Mouse (Mus musculus): ENCODE results near the gene Nlk. TPM values are rescaled to one million over a fixed set of nuclear protein-coding genes. Genes with fewer than 3 reads are reported as not detected.

Gene Nlk
- polyA plus RNA-seq, 2 experiments: 3.2 to 4.4 TPM

DNA sequence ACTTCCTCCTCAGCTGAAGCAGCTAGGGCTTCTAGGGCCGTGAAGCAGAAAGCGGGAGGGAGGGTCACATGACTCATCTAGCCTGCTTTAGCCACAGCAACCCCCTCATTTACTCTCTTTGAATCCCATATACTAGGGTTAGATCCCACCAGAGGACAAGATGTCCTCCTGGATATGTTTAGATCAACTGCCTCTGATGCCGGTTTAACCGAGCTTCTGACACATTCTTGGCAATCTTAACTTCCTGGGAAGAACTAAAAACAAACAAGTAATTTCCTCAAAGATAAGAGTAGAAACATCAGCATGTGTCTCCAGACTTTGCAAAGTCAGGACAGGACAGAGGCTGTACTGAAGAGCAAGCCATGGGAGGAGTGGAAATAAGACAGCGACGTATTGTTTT lies 130.4 kb downstream of the Nlk start:
- DNase-seq (ENCODE audit: low read depth in 3 of 3, low spot score in 3 of 3): no peak
- Histone ChIP-seq H3K27ac (no peak overlapping the region), H3K27me3 (ENCODE audit: control insufficient read depth, insufficient read depth, low read length) (no peaks in the 10 kb centered on the region), H3K4me1 (replicated peaks; ENCODE audit: control insufficient read depth in 2 of 2, insufficient read depth in 2 of 2, low read length in 1 of 2) (peaks cover 0 to 7% of the 10 kb centered on the region in 2 experiments; a peak in 2 of 4 replicates), H3K9ac (replicated peaks) (no peak overlapping the region), H3K36me3 (replicated peaks; ENCODE audit: control insufficient read depth, insufficient read depth, low read depth) (no peaks in the 10 kb centered on the region), H3K9me3 (ENCODE audit: control insufficient read depth, low read length) (no peaks in the 10 kb centered on the region), H3K4me2 (ENCODE audit: low read depth) (no peak overlapping the region), H3K4me3 (ENCODE audit: insufficient read depth in 1 of 2, low read depth in 2 of 2, low read length in 2 of 2) (no peak overlapping the region)
- TF ChIP-seq EP300 (IDR thresholded peaks at IDR 0.05; ENCODE audit: low read depth) (no peak), CTCF (IDR thresholded peaks at IDR 0.05; ENCODE audit: low read depth) (no peak)
- ATAC-seq (ENCODE audit: insufficient read depth): 0 out of 2 replicates have a peak, but pooled peaks have one; percentile 31
- 28% methylated on average over 6 of the region's 6 CpGs for WGBS (ENCODE audit: insufficient replicate concordance)

DNA sequence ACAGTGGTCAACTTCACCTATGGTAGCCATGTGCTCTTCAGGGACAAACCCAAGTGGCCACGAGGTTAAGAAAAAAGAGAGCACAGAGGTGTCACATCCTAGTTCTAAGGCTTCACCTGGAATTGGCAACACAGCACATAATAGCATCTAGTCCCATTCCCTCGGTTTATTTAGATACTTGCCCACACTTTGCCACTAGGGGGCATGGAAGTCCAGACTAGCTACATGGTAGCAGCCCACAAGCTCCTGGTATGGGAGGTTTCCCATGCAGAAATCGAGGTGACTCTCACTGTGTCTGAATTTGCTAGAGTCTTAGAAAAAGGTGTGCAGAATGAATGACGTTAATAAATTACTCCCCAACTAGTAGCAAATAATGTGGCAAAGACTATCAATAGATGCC lies 136.7 kb downstream of the Nlk start:
- no peak overlapping the region for H3K9ac ChIP-seq (replicated peaks)
- H3K4me2 ChIP-seq (ENCODE audit: low read depth): no peak overlapping the region
- no peak for DNase-seq (ENCODE audit: low read depth in 3 of 3, low spot score in 3 of 3)
- H3K27me3 ChIP-seq (ENCODE audit: control insufficient read depth, insufficient read depth, low read length): no peaks in the 10 kb centered on the region
- ATAC-seq (ENCODE audit: insufficient read depth): no peak
- H3K4me1 ChIP-seq (replicated peaks; ENCODE audit: control insufficient read depth in 2 of 2, insufficient read depth in 2 of 2, low read length in 1 of 2): peaks cover 0 to 12% of the 10 kb centered on the region in 2 experiments; a peak in 2 of 4 replicates
- H3K4me3 ChIP-seq (ENCODE audit: insufficient read depth in 1 of 2, low read depth in 2 of 2, low read length in 2 of 2): no peak overlapping the region
- H3K27ac ChIP-seq: no peak overlapping the region
- WGBS (ENCODE audit: insufficient replicate concordance): 5% methylated on average over 4 of the region's 4 CpGs
- TF ChIP-seq EP300 (IDR thresholded peaks at IDR 0.05; ENCODE audit: low read depth): no peak
- TF ChIP-seq CTCF (IDR thresholded peaks at IDR 0.05; ENCODE audit: low read depth): peak; percentile 84
- no peaks in the 10 kb centered on the region for H3K36me3 ChIP-seq (replicated peaks; ENCODE audit: control insufficient read depth, insufficient read depth, low read depth)
- no peaks in the 10 kb centered on the region for H3K9me3 ChIP-seq (ENCODE audit: control insufficient read depth, low read length)

DNA sequence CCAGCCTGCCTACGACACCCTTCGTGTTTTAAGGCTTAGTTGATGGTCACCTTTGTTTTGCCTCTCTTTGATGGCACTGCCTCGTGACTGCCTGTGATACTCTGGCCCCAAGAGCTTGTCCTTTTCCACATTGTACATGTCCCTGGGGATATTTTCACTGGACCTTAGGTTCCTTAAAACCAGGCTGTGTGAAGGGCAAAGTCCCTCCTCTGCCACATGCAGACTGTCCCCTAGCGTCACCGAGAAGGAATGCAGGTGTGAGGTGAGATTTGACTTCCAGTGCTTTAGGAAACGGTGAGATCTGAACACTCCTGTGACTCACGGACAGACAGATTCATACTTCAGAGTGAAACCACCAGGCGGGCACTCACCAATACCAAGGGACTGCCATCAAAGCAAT lies 139.9 kb downstream of the Nlk start:
- Histone ChIP-seq H3K4me1 (replicated peaks; ENCODE audit: control insufficient read depth in 2 of 2, insufficient read depth in 2 of 2, low read length in 1 of 2) (peaks cover 0 to 16% of the 10 kb centered on the region in 2 experiments), H3K27me3 (ENCODE audit: control insufficient read depth, insufficient read depth, low read length) (no peaks in the 10 kb centered on the region), H3K9ac (replicated peaks) (no peak overlapping the region), H3K27ac (no peak overlapping the region), H3K4me3 (ENCODE audit: insufficient read depth in 1 of 2, low read depth in 2 of 2, low read length in 2 of 2) (no peak overlapping the region), H3K4me2 (ENCODE audit: low read depth) (no peak overlapping the region), H3K36me3 (replicated peaks; ENCODE audit: control insufficient read depth, insufficient read depth, low read depth) (no peaks in the 10 kb centered on the region), H3K9me3 (ENCODE audit: control insufficient read depth, low read length) (no peaks in the 10 kb centered on the region)
- WGBS (ENCODE audit: insufficient replicate concordance): 53% methylated on average over 8 of the region's 8 CpGs
- TF ChIP-seq EP300 (IDR thresholded peaks at IDR 0.05; ENCODE audit: low read depth): no peak
- peak; percentile 59 for TF ChIP-seq CTCF (IDR thresholded peaks at IDR 0.05; ENCODE audit: low read depth)
- ATAC-seq (ENCODE audit: insufficient read depth) (no peak), DNase-seq (ENCODE audit: low read depth in 3 of 3, low spot score in 3 of 3) (no peak)

DNA sequence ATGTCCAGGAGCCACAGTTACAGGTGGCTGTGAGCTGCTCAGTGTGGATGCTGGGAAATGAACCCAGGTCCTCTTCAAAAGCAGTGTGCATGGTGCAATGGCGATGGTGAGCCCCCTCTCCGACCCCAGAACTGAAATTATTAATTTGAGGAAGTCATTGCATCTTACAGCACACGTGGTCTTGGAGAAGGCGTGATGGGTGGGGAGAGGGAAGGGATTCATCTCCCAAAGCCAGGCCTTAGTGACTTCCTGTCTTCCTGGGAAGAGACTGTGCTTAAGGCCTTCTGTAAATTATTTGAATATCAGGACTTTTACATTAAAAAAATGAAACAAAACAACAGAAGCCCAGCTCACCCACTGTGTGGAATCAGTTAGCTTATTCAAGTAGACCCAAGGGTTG lies 141.1 kb downstream of the Nlk start:
- Histone ChIP-seq H3K4me3 (ENCODE audit: insufficient read depth in 1 of 2, low read depth in 2 of 2, low read length in 2 of 2) (no peak overlapping the region), H3K27me3 (ENCODE audit: control insufficient read depth, insufficient read depth, low read length) (no peaks in the 10 kb centered on the region), H3K9ac (replicated peaks) (no peak overlapping the region), H3K9me3 (ENCODE audit: control insufficient read depth, low read length) (no peaks in the 10 kb centered on the region), H3K36me3 (replicated peaks; ENCODE audit: control insufficient read depth, insufficient read depth, low read depth) (no peaks in the 10 kb centered on the region), H3K4me2 (ENCODE audit: low read depth) (no peak overlapping the region), H3K4me1 (replicated peaks; ENCODE audit: control insufficient read depth in 2 of 2, insufficient read depth in 2 of 2, low read length in 1 of 2) (peaks cover 2 to 19% of the 10 kb centered on the region in 2 experiments), H3K27ac (no peak overlapping the region)
- ATAC-seq (ENCODE audit: insufficient read depth): no peak
- 49% methylated on average over 4 of the region's 4 CpGs for WGBS (ENCODE audit: insufficient replicate concordance)
- TF ChIP-seq EP300 (IDR thresholded peaks at IDR 0.05; ENCODE audit: low read depth) (no peak), CTCF (IDR thresholded peaks at IDR 0.05; ENCODE audit: low read depth) (no peak)
- no peak for DNase-seq (ENCODE audit: low read depth in 3 of 3, low spot score in 3 of 3)

DNA sequence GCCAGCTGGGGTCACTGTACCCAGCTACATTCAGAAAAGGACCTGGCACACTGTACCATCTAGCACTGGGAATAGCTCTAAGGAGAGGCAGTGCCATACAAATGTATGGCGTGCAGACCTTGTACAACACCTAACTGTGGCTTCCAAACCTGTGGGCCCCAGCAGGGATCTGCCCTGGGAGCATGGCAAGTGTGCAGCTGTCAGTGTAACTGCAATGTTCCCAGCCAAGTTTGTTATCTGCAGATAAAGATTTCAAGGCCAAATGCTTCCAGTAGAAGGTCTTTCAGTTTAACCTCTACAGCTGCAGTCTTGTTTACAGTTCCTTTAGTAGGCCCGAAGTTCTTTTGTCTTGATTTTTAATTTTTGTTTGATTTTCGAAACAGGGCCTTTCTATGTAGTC lies 141.6 kb downstream of the Nlk start:
- WGBS (ENCODE audit: insufficient replicate concordance): 29% methylated on average over 3 of the region's 3 CpGs
- no peak for ATAC-seq (ENCODE audit: insufficient read depth)
- Histone ChIP-seq H3K4me2 (ENCODE audit: low read depth) (no peak overlapping the region), H3K9me3 (ENCODE audit: control insufficient read depth, low read length) (no peaks in the 10 kb centered on the region), H3K9ac (replicated peaks) (no peak overlapping the region), H3K27me3 (ENCODE audit: control insufficient read depth, insufficient read depth, low read length) (no peaks in the 10 kb centered on the region), H3K4me1 (replicated peaks; ENCODE audit: control insufficient read depth in 2 of 2, insufficient read depth in 2 of 2, low read length in 1 of 2) (peaks cover 3 to 22% of the 10 kb centered on the region in 2 experiments), H3K36me3 (replicated peaks; ENCODE audit: control insufficient read depth, insufficient read depth, low read depth) (no peaks in the 10 kb centered on the region), H3K4me3 (ENCODE audit: insufficient read depth in 1 of 2, low read depth in 2 of 2, low read length in 2 of 2) (no peak overlapping the region), H3K27ac (peak overlapping the region; percentile 12; the same call in 1 of the 2 replicates)
- no peak for DNase-seq (ENCODE audit: low read depth in 3 of 3, low spot score in 3 of 3)
- TF ChIP-seq CTCF (IDR thresholded peaks at IDR 0.05; ENCODE audit: low read depth) (no peak), EP300 (IDR thresholded peaks at IDR 0.05; ENCODE audit: low read depth) (no peak; the same call in 1 of the 2 replicates)

All from liver, embryonic 14.5 days (tissue).